Mouse (Mus musculus): Measurements from ENCODE around the gene Sult1a1. TPM values are rescaled to one million over a fixed set of nuclear protein-coding genes. Genes with fewer than 3 reads are reported as not detected.

Gene Sult1a1
- polyA plus RNA-seq (2015; fragmentation: Nextera tagmentation; extraction: Ambion mirVana): 14.9 and 22.4 TPM in 2 replicates

DNA sequence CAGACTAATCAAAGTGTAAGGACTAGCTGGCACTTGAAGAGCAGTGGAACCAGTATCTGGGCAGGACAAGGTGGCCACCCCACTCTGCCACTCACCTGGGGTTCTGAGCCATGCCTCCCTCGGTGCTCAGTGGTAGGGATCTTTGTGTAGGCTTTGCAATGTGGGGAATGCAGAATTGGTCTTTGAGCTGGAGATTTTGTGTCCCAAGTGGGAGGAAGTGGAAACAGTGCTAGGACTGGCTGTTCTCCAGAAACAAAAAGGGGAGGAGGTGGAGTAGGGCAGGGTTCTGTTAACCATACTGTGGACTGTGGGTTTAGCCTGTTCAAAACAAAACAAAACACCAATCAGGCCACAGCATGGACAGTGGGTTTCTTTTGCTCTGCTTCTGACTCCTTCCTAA, at the start of gene Sult1a1:
Sult1a1 (minus strand) TSS at position 226 of the 400 bp plus-strand sequence.

DNA sequence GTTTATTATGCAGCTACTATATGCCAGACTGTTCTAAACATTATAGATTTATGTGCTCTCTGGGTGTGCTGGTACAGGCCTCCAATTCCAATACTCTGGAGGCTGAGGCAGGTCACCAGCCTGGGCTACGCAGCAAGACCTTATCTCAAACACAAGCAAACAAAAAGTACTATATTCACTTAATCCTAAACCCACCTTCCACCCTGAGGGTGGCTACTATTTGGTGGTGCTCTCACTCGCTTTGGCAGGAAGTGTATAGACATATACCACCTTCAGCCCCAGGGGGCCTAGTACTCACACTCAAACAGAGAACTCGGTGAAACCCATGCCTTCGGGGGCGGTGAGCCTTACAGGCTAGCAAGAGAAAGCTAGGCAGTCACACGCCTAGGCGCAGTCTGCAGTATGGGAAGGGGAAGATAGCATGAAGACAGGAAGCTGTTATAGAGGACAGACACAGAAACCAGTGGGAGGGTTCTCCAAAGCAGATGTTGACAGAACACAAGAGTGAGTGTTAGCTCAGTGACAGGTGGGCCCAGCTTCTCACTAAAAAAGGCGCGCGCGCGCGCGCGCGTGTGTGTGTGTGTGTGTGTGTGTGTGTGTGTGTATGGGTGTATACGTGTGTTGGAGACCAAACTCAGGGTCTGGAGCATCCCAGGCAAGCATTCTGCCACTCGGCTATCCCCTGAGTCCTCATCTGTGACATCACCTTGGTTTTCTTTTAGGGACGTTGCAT, 31.4 kb upstream of the Sult1a1 start, which contains the start of gene Coro1a:
Coro1a (minus strand) TSS at position 346 of the 733 bp plus-strand sequence.

DNA sequence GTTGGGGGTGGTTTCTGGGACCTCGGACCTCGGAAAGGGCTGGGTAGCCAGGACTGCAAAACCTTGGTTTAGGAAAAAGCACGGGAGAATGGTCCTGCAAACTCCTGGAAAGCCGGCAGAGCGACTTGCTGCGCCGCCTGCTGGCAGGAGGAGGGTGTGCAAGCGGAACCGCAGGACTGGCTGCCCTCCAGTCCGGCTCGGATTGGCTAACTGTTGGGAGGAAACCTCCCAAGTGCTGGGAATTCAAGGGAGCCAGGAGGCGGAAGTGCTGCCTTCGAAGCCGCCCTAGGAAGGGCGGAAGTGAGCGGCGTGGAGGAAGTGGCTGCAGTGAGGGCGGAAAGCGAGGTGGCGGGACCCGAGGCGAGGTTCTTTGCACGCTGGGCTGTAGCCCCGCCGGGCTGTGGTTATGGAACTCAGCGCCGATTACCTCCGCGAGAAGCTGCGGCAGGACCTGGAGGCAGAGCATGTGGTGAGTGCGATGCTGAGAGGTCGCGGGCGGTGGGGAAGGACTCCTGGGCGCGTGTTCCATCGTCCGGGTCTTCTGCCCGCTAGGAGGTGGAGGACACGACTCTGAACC, 19.5 kb upstream of the Sult1a1 start, which contains the start of gene Slx1b:
Slx1b (minus strand) TSS at position 154 of the 577 bp plus-strand sequence.

DNA sequence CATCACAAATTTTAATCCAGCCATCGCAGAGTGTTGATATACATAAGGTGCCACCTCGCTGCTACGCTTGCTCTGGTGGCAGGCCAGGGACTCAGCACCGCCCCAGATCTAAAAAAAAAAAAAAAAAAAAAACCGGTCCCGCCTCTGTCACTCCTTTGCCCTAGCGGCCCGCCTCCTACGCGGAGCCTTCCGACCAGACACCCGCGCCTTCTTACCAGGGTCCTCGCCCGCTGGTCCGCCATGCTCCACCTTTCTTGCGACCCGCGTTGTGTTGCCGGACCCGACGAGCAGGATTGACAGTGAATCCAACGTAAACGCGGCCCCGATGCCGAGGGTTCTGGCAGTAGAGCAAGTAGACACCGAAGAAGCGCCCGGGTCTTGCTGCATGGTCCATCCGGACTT, 19.0 kb upstream of the Sult1a1 start, which contains the start of gene Bola2:
Bola2 (plus strand) TSS at position 192 of the 402 bp plus-strand sequence.

DNA sequence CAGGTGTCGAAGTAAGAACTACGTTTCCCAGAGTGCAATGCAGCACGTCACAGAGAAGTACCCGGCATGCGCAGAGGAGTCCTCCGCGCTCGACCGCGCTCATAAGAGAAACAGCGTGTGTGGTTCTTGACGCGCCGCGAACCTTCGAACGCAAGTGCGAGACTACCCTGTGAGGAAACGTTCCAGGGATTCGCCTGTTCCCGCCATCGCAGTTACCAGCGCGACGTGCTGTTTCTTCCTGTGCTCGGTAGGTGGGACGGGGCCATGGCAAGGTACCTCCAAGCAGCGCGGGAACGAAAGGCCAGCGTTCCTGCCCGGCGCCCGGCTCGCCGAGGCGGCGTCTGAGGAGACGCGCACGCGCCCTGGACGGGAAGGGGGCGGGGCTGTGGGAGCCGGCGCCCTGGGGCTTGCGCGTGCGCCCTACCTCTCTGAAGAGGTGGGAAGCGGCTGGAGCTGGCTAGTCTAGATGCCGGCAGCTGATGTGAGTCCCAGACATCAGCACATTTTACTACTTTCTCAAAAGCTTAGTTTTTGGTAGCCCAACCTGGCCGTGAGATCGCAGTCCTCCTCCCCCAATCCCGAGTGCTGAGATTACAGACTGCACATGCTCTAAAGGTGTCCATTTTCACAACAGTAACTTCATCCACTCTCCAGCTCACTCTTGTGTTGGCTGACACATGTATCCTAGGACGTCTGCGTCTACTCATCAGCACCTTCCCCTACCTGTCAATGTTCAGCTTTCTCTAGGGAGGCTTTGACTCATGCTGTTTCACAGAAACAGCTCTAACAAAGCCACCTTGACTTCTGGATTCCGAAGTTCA, 26.8 kb downstream of the Sult1a1 start, which contains the start of gene Sgf29:
Sgf29 (plus strand) TSS at position 79 of the 821 bp plus-strand sequence.

DNA sequence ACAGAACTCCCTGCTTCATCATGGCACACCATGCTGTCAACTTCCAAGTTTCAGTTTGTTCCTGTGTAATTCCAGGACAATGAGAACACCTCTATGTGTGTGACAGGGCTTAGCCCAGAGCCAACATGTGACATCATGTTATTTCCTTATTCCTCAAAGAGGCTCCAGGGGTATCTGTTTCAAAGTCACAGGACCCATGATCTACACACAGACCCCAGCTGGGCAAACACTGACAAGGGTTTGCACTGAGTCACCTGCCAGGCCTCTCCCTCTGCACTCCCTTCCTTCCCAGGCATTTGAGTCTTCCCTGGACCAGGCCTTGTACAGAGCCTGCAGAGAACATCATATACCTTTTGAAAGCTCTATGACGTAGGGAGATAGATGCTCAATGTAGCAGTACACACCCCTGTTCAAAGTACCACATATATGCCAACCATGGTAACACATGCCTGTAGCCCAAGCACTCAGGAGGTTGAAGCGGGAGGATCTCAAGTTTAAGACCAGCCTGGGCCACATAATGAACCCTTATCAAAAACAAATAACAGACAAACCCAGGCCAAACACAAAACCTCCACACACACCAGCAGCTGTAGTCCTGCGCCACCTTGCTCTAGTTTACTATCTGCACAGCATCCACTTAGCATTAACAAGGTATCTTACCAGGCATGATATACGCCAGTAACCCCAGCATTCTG, 45.3 kb downstream of the Sult1a1 start, which contains the start of gene Nupr1:
Nupr1 (minus strand) TSS at position 38 of the 695 bp plus-strand sequence.

Other genes starting within 250 kb of the Sult1a1 start
- gene Rabep2, start 247.7 kb downstream of the Sult1a1 start, polyA plus RNA-seq (2015; fragmentation: Nextera tagmentation; extraction: Ambion mirVana): 21.2 and 21.6 TPM in 2 replicates
- 1.7 and 2.0 TPM in 2 replicates for gene Atp2a1, start 213.3 kb downstream of the Sult1a1 start, polyA plus RNA-seq (2015; fragmentation: Nextera tagmentation; extraction: Ambion mirVana)
- gene Sh2b1, start 201.0 kb downstream of the Sult1a1 start, polyA plus RNA-seq (2015; fragmentation: Nextera tagmentation; extraction: Ambion mirVana): 48.6 and 52.7 TPM in 2 replicates
- 104 and 121 TPM in 2 replicates for gene Tufm, start 189.1 kb downstream of the Sult1a1 start, polyA plus RNA-seq (2015; fragmentation: Nextera tagmentation; extraction: Ambion mirVana)
- gene Atxn2l, start 173.0 kb downstream of the Sult1a1 start, polyA plus RNA-seq (2015; fragmentation: Nextera tagmentation; extraction: Ambion mirVana): 56.8 and 62.0 TPM in 2 replicates
- gene Eif3c, start 110.0 kb downstream of the Sult1a1 start, polyA plus RNA-seq (2015; fragmentation: Nextera tagmentation; extraction: Ambion mirVana): 185 and 204 TPM in 2 replicates
- gene Apobr, start 91.5 kb downstream of the Sult1a1 start, polyA plus RNA-seq (2015; fragmentation: Nextera tagmentation; extraction: Ambion mirVana): 0.47 and 0.98 TPM in 2 replicates
- 27.0 and 28.3 TPM in 2 replicates for gene Cln3, start 90.6 kb downstream of the Sult1a1 start, polyA plus RNA-seq (2015; fragmentation: Nextera tagmentation; extraction: Ambion mirVana)
- gene Il27, start 81.5 kb downstream of the Sult1a1 start, polyA plus RNA-seq (2015; fragmentation: Nextera tagmentation; extraction: Ambion mirVana): not detected in 2 replicates
- gene Nupr1, start 45.6 kb downstream of the Sult1a1 start, polyA plus RNA-seq (2015; fragmentation: Nextera tagmentation; extraction: Ambion mirVana): 22.9 and 33.6 TPM in 2 replicates
- 44.2 and 55.6 TPM in 2 replicates for gene Sgf29, start 27.1 kb downstream of the Sult1a1 start, polyA plus RNA-seq (2015; fragmentation: Nextera tagmentation; extraction: Ambion mirVana)
- 164 and 178 TPM in 2 replicates for gene Bola2, start 19.0 kb upstream of the Sult1a1 start, polyA plus RNA-seq (2015; fragmentation: Nextera tagmentation; extraction: Ambion mirVana)
- gene Slx1b, start 19.4 kb upstream of the Sult1a1 start, polyA plus RNA-seq (2015; fragmentation: Nextera tagmentation; extraction: Ambion mirVana): 12.0 and 12.8 TPM in 2 replicates
- gene Coro1a, start 31.4 kb upstream of the Sult1a1 start, polyA plus RNA-seq (2015; fragmentation: Nextera tagmentation; extraction: Ambion mirVana): 109 and 127 TPM in 2 replicates
- gene Mapk3, start 83.2 kb upstream of the Sult1a1 start, polyA plus RNA-seq (2015; fragmentation: Nextera tagmentation; extraction: Ambion mirVana): 104 and 106 TPM in 2 replicates
- gene Gdpd3, start 89.9 kb upstream of the Sult1a1 start, polyA plus RNA-seq (2015; fragmentation: Nextera tagmentation; extraction: Ambion mirVana): 1.1 and 1.2 TPM in 2 replicates
- gene Ypel3, start 100.5 kb upstream of the Sult1a1 start, polyA plus RNA-seq (2015; fragmentation: Nextera tagmentation; extraction: Ambion mirVana): 255 and 259 TPM in 2 replicates
- gene Tbx6, start 105.1 kb upstream of the Sult1a1 start, polyA plus RNA-seq (2015; fragmentation: Nextera tagmentation; extraction: Ambion mirVana): 0.31 and 0.47 TPM in 2 replicates
- gene Ppp4c, start 116.1 kb upstream of the Sult1a1 start, polyA plus RNA-seq (2015; fragmentation: Nextera tagmentation; extraction: Ambion mirVana): 129 and 149 TPM in 2 replicates
- 43.9 and 56.4 TPM in 2 replicates for gene Fam57b, start 121.2 kb upstream of the Sult1a1 start, polyA plus RNA-seq (2015; fragmentation: Nextera tagmentation; extraction: Ambion mirVana)
- gene 4930451I11Rik, start 155.2 kb upstream of the Sult1a1 start, polyA plus RNA-seq (2015; fragmentation: Nextera tagmentation; extraction: Ambion mirVana): 0.65 TPM in 1 of 2 replicates, not detected in the other
- gene Doc2a, start 171.0 kb upstream of the Sult1a1 start, polyA plus RNA-seq (2015; fragmentation: Nextera tagmentation; extraction: Ambion mirVana): 60.9 and 64.7 TPM in 2 replicates
- gene Hirip3, start 185.5 kb upstream of the Sult1a1 start, polyA plus RNA-seq (2015; fragmentation: Nextera tagmentation; extraction: Ambion mirVana): 17.0 and 23.3 TPM in 2 replicates
- gene Ino80e, start 185.9 kb upstream of the Sult1a1 start, polyA plus RNA-seq (2015; fragmentation: Nextera tagmentation; extraction: Ambion mirVana): 78.5 and 82.2 TPM in 2 replicates
- gene Taok2, start 208.3 kb upstream of the Sult1a1 start, polyA plus RNA-seq (2015; fragmentation: Nextera tagmentation; extraction: Ambion mirVana): 39.4 and 47.0 TPM in 2 replicates
- 40.7 and 41.1 TPM in 2 replicates for gene Tmem219, start 246.5 kb upstream of the Sult1a1 start, polyA plus RNA-seq (2015; fragmentation: Nextera tagmentation; extraction: Ambion mirVana)